Mouse (Mus musculus) C2C12 (cell line): ENCODE data around the gene H2-T24. TPM values are rescaled to one million over a fixed set of nuclear protein-coding genes. Genes with fewer than 3 reads are reported as not detected.
"Not testable (repeated sequence)": the region's sequence is repeated elsewhere in the genome, so short reads cannot be mapped to it uniquely, and the experiment has no call there.

Experiments
- H3K27me3 ChIP-seq: one replicate; pipeline ENCODE4 v1.6.1; 2011; ENCODE audit not compliant: control insufficient read depth, insufficient read depth, insufficient read length
- H3K36me3 ChIP-seq: one replicate; pipeline ENCODE4 v1.6.1; 2011; ENCODE audit not compliant: control insufficient read depth, insufficient read depth
- H3K4me3 ChIP-seq: one replicate; pipeline ENCODE4 v1.5.1; 2011; ENCODE audit warnings: mild to moderate bottlenecking, control low read depth; ENCODE audit not compliant: poor library complexity, insufficient read depth, severe bottlenecking
- H3K79me2 ChIP-seq: one replicate; pipeline ENCODE4 v1.6.1; 2011; ENCODE audit not compliant: control insufficient read depth, insufficient read depth
- H3K79me3 ChIP-seq: one replicate; pipeline ENCODE4 v1.6.1; 2011; ENCODE audit warnings: low read depth, control low read depth
- H3ac ChIP-seq: one replicate; pipeline ENCODE3; 2011; ENCODE audit warnings: low read depth; ENCODE audit not compliant: control insufficient read depth, insufficient read length
- CEBPB ChIP-seq: IDR thresholded peaks from one replicate; pipeline ENCODE4 v1.6.1; 2011; ENCODE audit warnings: low read depth, mild to moderate bottlenecking, control low read depth, moderate library complexity
- CTCF ChIP-seq: IDR thresholded peaks from one replicate; pipeline ENCODE4 v1.5.1; 2011; ENCODE audit not compliant: control insufficient read depth, insufficient read depth, insufficient read length
- FOSL1 ChIP-seq: IDR thresholded peaks from one replicate; pipeline ENCODE4 v1.8.0; 2011; ENCODE audit warnings: mild to moderate bottlenecking, low read length; ENCODE audit not compliant: poor library complexity, insufficient read depth, severe bottlenecking
- MAX ChIP-seq: IDR thresholded peaks from one replicate; pipeline ENCODE4 v1.6.1; 2011; ENCODE audit warnings: mild to moderate bottlenecking, control low read depth
- MYOD1 ChIP-seq: IDR thresholded peaks from one replicate; pipeline ENCODE4 v1.6.1; 2011; ENCODE audit warnings: low read depth; ENCODE audit not compliant: control insufficient read depth, insufficient read length
- MYOG ChIP-seq: IDR thresholded peaks from one replicate; pipeline ENCODE4 v1.6.1; 2011; ENCODE audit not compliant: control insufficient read depth, insufficient read length; ENCODE audit errors: extremely low read depth
- USF1 ChIP-seq: IDR thresholded peaks from one replicate; pipeline ENCODE4 v1.6.1; 2011; ENCODE audit warnings: low read depth, mild to moderate bottlenecking, control low read depth, moderate library complexity
- polyA plus RNA-seq: library from polyadenylated mRNA; unstranded; fragments of >200 nt; fragmentation: generic; extraction: Trizol; gene quantifications from one replicate; pipeline ENCODE4 v1.2.1, GENCODE M21; 2012; ENCODE audit warnings: missing spikeins

H2-T24 gene
- polyA plus RNA-seq, 1 experiment, result 0.16 TPM

- Histone ChIP-seq H3K79me3 (peaks cover 11% of the 10 kb centered on the region), H3K79me2 (peaks cover 38% of the 10 kb centered on the region)
- not testable (repeated sequence) for H3K4me3 ChIP-seq, H3ac ChIP-seq, H3K27me3 ChIP-seq, H3K36me3 ChIP-seq
Observed at GRCm38 (mm10) chr17:36035010-36035638, 14.8 kb upstream of the H2-T24 start.

- H3K36me3 ChIP-seq, H3K27me3 ChIP-seq, H3ac ChIP-seq, H3K4me3 ChIP-seq: not testable (repeated sequence)
- Histone ChIP-seq H3K79me3 (peaks cover 11% of the 10 kb centered on the region), H3K79me2 (peaks cover 41% of the 10 kb centered on the region)
Observed at GRCm38 (mm10) chr17:36034524-36034923, 14.2 kb upstream of the H2-T24 start.

GRCm38 (mm10) chr17:36032351-36032875 lies 12.1 kb upstream of the H2-T24 start, which contains the start of gene H2-T23:
TSS of gene H2-T23 (minus strand) at chr17:36032855.
- H3K27me3 ChIP-seq, H3K36me3 ChIP-seq: not testable (repeated sequence)
- Histone ChIP-seq H3K79me2 (peaks cover 62% of the 10 kb centered on the region), H3K4me3 (peak within 1 kb of the TSS; percentile 26), H3K79me3 (peaks cover 23% of the 10 kb centered on the region), H3ac (peak within 1 kb of the TSS; percentile 35)

GRCm38 (mm10) chr17:36031583-36032331 lies 11.4 kb upstream of the H2-T24 start:
- H3ac ChIP-seq, result peak overlapping the region; percentile 4
- H3K79me2 ChIP-seq, result peaks cover 68% of the 10 kb centered on the region
- not testable (repeated sequence) for H3K27me3 ChIP-seq, H3K36me3 ChIP-seq
- TF ChIP-seq CTCF, result peak; percentile 4
- H3K79me3 ChIP-seq, result peaks cover 24% of the 10 kb centered on the region
- H3K4me3 ChIP-seq, result peak overlapping the region; percentile 26

- Histone ChIP-seq H3K36me3 (peaks cover 12% of the 10 kb centered on the region), H3K79me2 (peaks cover 70% of the 10 kb centered on the region), H3K79me3 (peaks cover 28% of the 10 kb centered on the region)
- H3K4me3 ChIP-seq, H3K27me3 ChIP-seq, H3ac ChIP-seq: not testable (repeated sequence)
Observed at GRCm38 (mm10) chr17:36030703-36031582, 10.6 kb upstream of the H2-T24 start.

- H3K79me2 ChIP-seq, result peaks cover 74% of the 10 kb centered on the region
- not testable (repeated sequence) for H3K4me3 ChIP-seq, H3ac ChIP-seq, H3K27me3 ChIP-seq
- peaks cover 34% of the 10 kb centered on the region for H3K79me3 ChIP-seq
- H3K36me3 ChIP-seq, result peaks cover 13% of the 10 kb centered on the region
Observed at GRCm38 (mm10) chr17:36030046-36030702, 9.8 kb upstream of the H2-T24 start.

GRCm38 (mm10) chr17:36028879-36029619 lies 8.7 kb upstream of the H2-T24 start:
- Histone ChIP-seq H3K4me3 (no peak overlapping the region), H3K79me2 (peaks cover 81% of the 10 kb centered on the region), H3K27me3 (no peaks in the 10 kb centered on the region), H3K36me3 (peaks cover 13% of the 10 kb centered on the region), H3ac (no peak overlapping the region), H3K79me3 (peaks cover 37% of the 10 kb centered on the region)
- TF ChIP-seq MYOD1 (no peak), MYOG (no peak), USF1 (no peak), CEBPB (no peak), CTCF (no peak), MAX (no peak), FOSL1 (no peak)
